Mouse (Mus musculus) midbrain, embryonic 13.5 days (tissue): ENCODE measurements around the gene Pdzd3. TPM values are rescaled to one million over a fixed set of nuclear protein-coding genes. Genes with fewer than 3 reads are reported as not detected.
A peak's percentile ranks its signal among the peaks of the same experiment; 100 is the strongest.
"Not testable (repeated sequence)": the region's sequence is repeated elsewhere in the genome, so short reads cannot be mapped to it uniquely, and the experiment has no call there.

Experiments used
- ATAC-seq: fragments of 200-750 bp; cut with Nextera tagmentation; 2 replicates; pipeline ENCODE4 v1.8.0; 2017; ENCODE audit warnings: mild to moderate bottlenecking, moderate TSS enrichment, moderate library complexity
- H3K27ac ChIP-seq: fragments of 300-500 bp; sonication (generic); 2 replicates; pipeline ENCODE4 v1.5.1; 2015; ENCODE audit warnings: inconsistent platforms, mild to moderate bottlenecking, moderate library complexity
- H3K27me3 ChIP-seq: fragments of 300-500 bp; sonication (generic); 2 replicates; pipeline ENCODE4 v1.6.1; 2015; ENCODE audit warnings: mild to moderate bottlenecking, inconsistent platforms
- H3K36me3 ChIP-seq: fragments of 300-500 bp; sonication (generic); 2 replicates; pipeline ENCODE4 v1.6.1; 2015; ENCODE audit warnings: mild to moderate bottlenecking, inconsistent platforms
- H3K4me1 ChIP-seq: fragments of 300-500 bp; sonication (generic); replicated peaks from 2 replicates; pipeline ENCODE4 v1.6.1; 2015; ENCODE audit warnings: inconsistent platforms
- H3K4me2 ChIP-seq: fragments of 300-500 bp; sonication (generic); replicated peaks from 2 replicates; pipeline ENCODE4 v1.6.1; 2015; ENCODE audit warnings: moderate library complexity, mild to moderate bottlenecking, inconsistent platforms
- H3K4me3 ChIP-seq: fragments of 300-500 bp; sonication (generic); replicated peaks from 2 replicates; pipeline ENCODE4 v1.5.1; 2015; ENCODE audit warnings: mild to moderate bottlenecking, inconsistent platforms
- H3K9ac ChIP-seq: fragments of 300-500 bp; sonication (generic); replicated peaks from 2 replicates; pipeline ENCODE4 v1.6.1; 2015; ENCODE audit warnings: mild to moderate bottlenecking, inconsistent platforms
- H3K9me3 ChIP-seq: fragments of 300-500 bp; sonication (generic); 2 replicates; pipeline ENCODE4 v1.6.1; 2016; ENCODE audit warnings: mild to moderate bottlenecking, inconsistent platforms
- WGBS: fragments of 180-500 bp; shearing (Covaris S2); methylation state at CpG from one replicate; pipeline ENCODE4 v1.1.7; 2015; 5-methylcytosine and 5-hydroxymethylcytosine counted together
- polyA plus RNA-seq: library from polyadenylated mRNA; unstranded; fragments of >200 nt; fragmentation: Nextera tagmentation; extraction: Ambion mirVana; gene quantifications from 2 replicates; pipeline ENCODE4 v1.2.1, GENCODE M21; 2015

Gene Pdzd3
- 0.48 and 0.64 TPM in 2 replicates for polyA plus RNA-seq

GRCm38 (mm10) chr9:44251314-44251713, at the start of gene Pdzd3:
Gene Pdzd3 (minus strand): TSS chr9:44251471.
- Histone ChIP-seq H3K4me2 (no peak within 1 kb of the TSS), H3K4me3 (no peak within 1 kb of the TSS), H3K4me1 (peaks cover 54% of the 10 kb centered on the region), H3K27ac (no peak within 1 kb of the TSS), H3K9ac (no peak within 1 kb of the TSS), H3K36me3 (no peaks in the 10 kb centered on the region), H3K27me3 (0 out of 2 replicates have a peak, but pooled peaks cover 4% of the 10 kb centered on the region), H3K9me3 (no peaks in the 10 kb centered on the region)
- WGBS = 89% methylated on average over 10 of the region's 10 CpGs
- no peak for ATAC-seq

DNA sequence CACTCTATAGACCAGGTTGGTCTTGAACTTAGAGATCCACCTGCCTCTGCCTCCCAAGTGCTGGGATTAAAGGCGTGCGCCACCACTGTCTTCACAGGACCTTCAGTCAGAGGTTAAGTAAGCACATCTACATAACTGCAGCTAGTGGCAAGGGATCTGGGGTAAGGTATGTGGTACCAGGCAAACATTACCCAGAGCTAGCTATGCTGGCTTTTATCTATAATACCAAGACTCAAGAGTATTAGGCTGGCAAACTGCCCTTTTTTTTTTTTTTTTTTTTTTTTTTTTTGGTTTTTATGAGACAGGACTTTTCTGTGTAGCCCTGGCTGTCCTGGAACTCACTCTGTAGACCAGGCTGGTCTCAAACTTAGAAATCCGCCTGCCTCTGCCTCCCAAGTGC, 48.7 kb upstream of the Pdzd3 start:
- H3K27ac ChIP-seq, H3K9me3 ChIP-seq, H3K27me3 ChIP-seq, H3K4me2 ChIP-seq, H3K9ac ChIP-seq, H3K4me3 ChIP-seq, ATAC-seq: not testable (repeated sequence)
- H3K36me3 ChIP-seq = peaks cover 75% of the 10 kb centered on the region
- H3K4me1 ChIP-seq = peaks cover 15% of the 10 kb centered on the region
- WGBS = 99% methylated on average over 3 of the region's 3 CpGs

- peaks cover 69% of the 10 kb centered on the region for H3K36me3 ChIP-seq
- whole genome bisulfite sequencing = 64% methylated on average over 3 of the region's 3 CpGs
Observed at GRCm38 (mm10) chr9:44292490-44292889, 41.2 kb upstream of the Pdzd3 start.

GRCm38 (mm10) chr9:44288959-44289291, 37.7 kb upstream of the Pdzd3 start:
- H3K36me3 ChIP-seq = peaks cover 36% of the 10 kb centered on the region
- 4% methylated on average over 11 of the region's 11 CpGs for whole genome bisulfite sequencing

More at GRCm38 (mm10) chr9:44292490-44292889, 41.2 kb upstream of the Pdzd3 start:
- no peak for ATAC-seq
- no peaks in the 10 kb centered on the region for H3K9me3 ChIP-seq
- H3K4me3 ChIP-seq = no peak overlapping the region
- peaks cover 13% of the 10 kb centered on the region for H3K4me1 ChIP-seq
- H3K27ac ChIP-seq = no peak overlapping the region
- no peaks in the 10 kb centered on the region for H3K27me3 ChIP-seq
- H3K4me2 ChIP-seq = no peak overlapping the region
- H3K9ac ChIP-seq = no peak overlapping the region

GRCm38 (mm10) chr9:44288076-44288958, 37.0 kb upstream of the Pdzd3 start, which contains the start of gene Abcg4:
Gene Abcg4 (minus strand): TSS chr9:44288615.
- peak; percentile 79 for ATAC-seq
- Histone ChIP-seq H3K9ac (peak within 1 kb of the TSS; percentile 96), H3K27me3 (no peaks in the 10 kb centered on the region), H3K4me1 (peaks cover 30% of the 10 kb centered on the region), H3K4me2 (peak within 1 kb of the TSS; percentile 94), H3K4me3 (peak within 1 kb of the TSS; percentile 88), H3K36me3 (peaks cover 33% of the 10 kb centered on the region), H3K27ac (peak within 1 kb of the TSS; percentile 89), H3K9me3 (no peaks in the 10 kb centered on the region)
- under 1% methylated on average over 38 of the region's 38 CpGs for WGBS

More at GRCm38 (mm10) chr9:44288959-44289291, 37.7 kb upstream of the Pdzd3 start:
- Histone ChIP-seq H3K4me2 (peak overlapping the region; percentile 94), H3K27me3 (no peaks in the 10 kb centered on the region), H3K27ac (peak overlapping the region; percentile 89; the same call in 1 of the 2 replicates), H3K9me3 (no peaks in the 10 kb centered on the region), H3K9ac (peak overlapping the region; percentile 96; the same call in 1 of the 2 replicates), H3K4me1 (peaks cover 30% of the 10 kb centered on the region), H3K4me3 (peak overlapping the region; percentile 88)
- ATAC-seq = no peak

DNA sequence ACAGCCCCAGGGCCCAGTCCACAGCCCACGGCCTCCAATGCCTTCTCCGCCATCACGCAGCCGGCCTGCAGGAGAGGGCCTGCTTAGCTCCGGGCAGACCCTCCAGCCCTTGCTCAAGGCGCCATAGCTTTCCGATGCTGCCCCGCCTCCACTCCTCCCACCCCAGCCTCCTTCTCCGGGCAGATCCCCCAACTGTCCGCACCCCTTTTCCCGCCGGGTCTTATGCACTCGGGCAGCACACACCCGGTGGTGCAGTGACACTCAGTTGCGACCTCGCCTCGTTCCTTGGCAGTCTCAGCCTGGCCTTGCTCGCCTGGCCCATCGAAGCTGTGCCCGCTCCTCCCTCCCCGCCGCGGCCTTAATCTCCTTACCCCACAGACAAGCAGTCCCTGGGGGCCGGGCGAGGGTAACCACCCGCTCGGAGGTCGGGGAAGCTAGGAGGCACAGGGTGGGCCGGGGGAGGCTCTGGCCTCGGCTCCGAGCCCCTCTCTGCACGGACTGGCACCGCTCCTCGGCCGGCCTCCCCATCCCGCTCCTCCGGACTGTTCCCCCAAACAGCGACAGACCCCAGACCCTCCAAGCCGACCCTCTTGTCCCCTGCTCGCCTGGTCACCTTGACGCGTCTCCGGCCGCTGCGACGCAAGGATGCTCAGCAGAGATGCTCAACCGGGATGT, 36.3 kb upstream of the Pdzd3 start:
- H3K27ac ChIP-seq = peak overlapping the region; percentile 89
- H3K4me1 ChIP-seq = peaks cover 30% of the 10 kb centered on the region
- H3K4me3 ChIP-seq = peak overlapping the region; percentile 88
- no peaks in the 10 kb centered on the region for H3K27me3 ChIP-seq
- H3K36me3 ChIP-seq = peaks cover 25% of the 10 kb centered on the region
- H3K9ac ChIP-seq = peak overlapping the region; percentile 96
- ATAC-seq = peak; percentile 79
- under 1% methylated on average over 45 of the region's 47 CpGs for WGBS
- no peaks in the 10 kb centered on the region for H3K9me3 ChIP-seq
- peak overlapping the region; percentile 94 for H3K4me2 ChIP-seq

DNA sequence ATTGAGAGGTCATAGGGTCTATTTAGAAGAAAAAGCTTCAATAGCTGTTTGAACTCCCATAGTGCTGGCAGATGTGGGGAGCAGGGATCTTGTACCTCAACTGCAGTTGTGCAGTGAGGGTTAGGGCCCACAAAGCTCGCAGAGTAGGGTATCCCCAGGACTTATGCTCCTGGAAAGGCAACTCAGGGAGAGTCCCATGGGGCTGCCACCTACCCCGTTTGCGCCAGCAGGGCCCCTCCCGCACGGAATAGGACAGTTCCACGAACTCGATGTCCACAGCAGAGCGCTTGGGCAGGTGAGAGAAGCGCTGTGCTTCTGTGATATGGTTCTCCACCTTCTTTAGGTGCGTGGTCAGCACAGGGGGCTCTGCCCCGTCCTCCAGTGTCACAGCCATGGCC, 35.7 kb upstream of the Pdzd3 start:
- no peak; the same call in 1 of the 2 replicates for ATAC-seq

GRCm38 (mm10) chr9:44286256-44286850, 35.1 kb upstream of the Pdzd3 start:
- no peak for ATAC-seq
- Histone ChIP-seq H3K36me3 (peaks cover 21% of the 10 kb centered on the region), H3K27me3 (no peaks in the 10 kb centered on the region), H3K27ac (no peak overlapping the region), H3K9me3 (no peaks in the 10 kb centered on the region), H3K4me1 (peaks cover 30% of the 10 kb centered on the region), H3K9ac (peak overlapping the region; percentile 96), H3K4me2 (peak overlapping the region; percentile 94), H3K4me3 (peak overlapping the region; percentile 88)
- WGBS = 10% methylated on average over 6 of the region's 6 CpGs

More for the DNA sequence above, 35.7 kb upstream of the Pdzd3 start:
- Histone ChIP-seq H3K27ac (peak overlapping the region; percentile 89), H3K9me3 (no peaks in the 10 kb centered on the region), H3K4me2 (peak overlapping the region; percentile 94), H3K27me3 (no peaks in the 10 kb centered on the region), H3K9ac (peak overlapping the region; percentile 96), H3K4me1 (peaks cover 30% of the 10 kb centered on the region), H3K36me3 (peaks cover 21% of the 10 kb centered on the region), H3K4me3 (peak overlapping the region; percentile 88)
- WGBS = 7% methylated on average over 11 of the region's 11 CpGs

DNA sequence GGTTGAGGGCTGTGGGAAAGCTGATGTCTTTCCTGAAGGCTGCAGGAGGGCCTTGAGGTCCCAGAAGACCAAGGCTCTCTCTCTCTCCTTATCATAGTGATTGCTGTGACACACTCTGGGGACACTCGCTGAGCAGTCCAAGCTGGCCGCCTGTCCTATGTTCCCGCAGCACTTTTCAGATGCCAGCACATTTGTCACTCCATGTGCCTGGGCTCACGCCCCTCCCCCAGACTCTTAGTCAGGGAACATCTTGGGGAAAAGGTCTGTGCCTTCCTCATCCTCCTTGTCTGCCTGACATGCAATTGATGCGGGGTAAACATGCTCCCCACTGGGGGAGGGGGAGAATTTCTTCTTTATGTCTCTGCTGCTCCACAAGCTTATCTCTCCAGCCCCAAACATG, 31.9 kb upstream of the Pdzd3 start:
- 77% methylated on average over 5 of the region's 5 CpGs for WGBS
- peaks cover 17% of the 10 kb centered on the region for H3K4me1 ChIP-seq
- no peaks in the 10 kb centered on the region for H3K9me3 ChIP-seq
- H3K27ac ChIP-seq = no peak overlapping the region
- H3K27me3 ChIP-seq = no peaks in the 10 kb centered on the region
- H3K9ac ChIP-seq = no peak overlapping the region
- no peak overlapping the region for H3K4me2 ChIP-seq
- no peak overlapping the region for H3K4me3 ChIP-seq
- H3K36me3 ChIP-seq = peaks cover 41% of the 10 kb centered on the region
- ATAC-seq = no peak

GRCm38 (mm10) chr9:44269973-44270372, 18.7 kb upstream of the Pdzd3 start:
- ATAC-seq = no peak
- peaks cover 24% of the 10 kb centered on the region for H3K36me3 ChIP-seq
- no peaks in the 10 kb centered on the region for H3K27me3 ChIP-seq
- H3K4me2 ChIP-seq = no peak overlapping the region
- no peak overlapping the region for H3K4me3 ChIP-seq
- no peak overlapping the region for H3K9ac ChIP-seq
- H3K4me1 ChIP-seq = peaks cover 26% of the 10 kb centered on the region
- WGBS = 86% methylated on average over 4 of the region's 4 CpGs
- no peaks in the 10 kb centered on the region for H3K9me3 ChIP-seq
- no peak overlapping the region for H3K27ac ChIP-seq

- no peak for ATAC-seq
- H3K9me3 ChIP-seq = no peaks in the 10 kb centered on the region
- no peak overlapping the region for H3K27ac ChIP-seq
- no peak overlapping the region for H3K9ac ChIP-seq
- H3K36me3 ChIP-seq = peaks cover 15% of the 10 kb centered on the region
- H3K4me2 ChIP-seq = no peak overlapping the region
- no peaks in the 10 kb centered on the region for H3K27me3 ChIP-seq
- no peak overlapping the region for H3K4me3 ChIP-seq
- peaks cover 33% of the 10 kb centered on the region for H3K4me1 ChIP-seq
- WGBS = 86% methylated on average over 3 of the region's 3 CpGs
Observed at GRCm38 (mm10) chr9:44269077-44269476, 17.8 kb upstream of the Pdzd3 start.
